Mouse (Mus musculus) thymus, postnatal 25 days (tissue): ENCODE measurements around the gene Pdlim4.

Source experiments
- DNase-seq: peaks from one replicate; pipeline ENCODE4 v3.0.0; 2022

Pdlim4 gene

DNA sequence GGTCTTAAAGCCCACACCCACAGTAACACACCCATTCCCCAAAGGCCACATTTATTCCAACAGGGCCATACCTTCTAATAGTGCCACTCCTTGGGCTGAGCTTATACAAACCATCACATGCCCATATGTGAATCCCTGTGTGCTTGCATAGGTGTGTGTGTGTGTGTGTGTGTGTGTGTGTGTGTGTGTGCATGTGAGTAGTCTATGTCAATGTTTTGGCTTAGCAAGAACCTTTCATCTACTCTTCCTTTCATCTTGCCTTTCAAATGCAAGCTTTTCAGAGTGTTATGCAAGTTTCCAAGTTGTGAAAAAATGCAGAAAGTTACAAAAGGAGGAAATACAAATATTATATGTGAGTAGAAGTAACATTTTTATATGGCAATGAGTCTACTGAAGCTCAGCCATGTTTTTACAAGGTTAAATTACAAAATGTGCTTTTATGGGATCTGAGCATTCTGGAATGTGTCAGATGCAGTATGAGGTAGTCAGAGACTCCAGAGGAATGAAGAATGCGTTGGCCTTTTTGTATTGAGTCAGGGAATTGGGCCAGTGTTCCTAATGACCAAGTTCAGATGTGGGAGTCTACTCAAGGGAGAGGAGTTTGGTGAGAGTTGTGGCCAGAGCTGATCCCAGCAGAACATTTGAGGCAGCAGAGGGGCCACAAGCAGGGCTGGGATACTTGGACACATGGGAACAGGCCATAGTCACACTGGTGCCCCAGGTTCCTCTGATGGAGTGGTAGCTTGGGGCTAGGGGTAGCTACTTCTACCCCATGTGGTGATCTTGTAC lies 21.5 kb upstream of the Pdlim4 start:
- DNase-seq = no peak

DNA sequence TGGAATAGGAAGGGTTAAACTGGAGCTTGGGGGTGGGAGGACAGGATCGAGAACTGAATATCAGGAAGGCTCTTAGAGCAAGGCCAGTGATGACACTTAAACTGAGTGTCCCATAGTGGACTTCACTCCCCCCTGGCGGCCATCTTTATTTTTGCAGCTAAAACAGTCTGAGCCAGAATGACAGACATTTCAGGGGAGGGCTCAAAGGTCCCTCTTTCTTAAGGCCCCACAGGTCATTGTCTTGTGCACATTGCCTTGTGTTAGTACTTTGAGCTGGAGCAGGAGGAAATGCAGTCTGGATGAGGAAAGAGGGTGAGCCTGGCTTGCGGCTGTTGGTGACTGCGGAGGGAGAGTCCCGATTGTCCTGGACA lies 20.1 kb upstream of the Pdlim4 start:
- DNase-seq = peak; percentile 82

DNA sequence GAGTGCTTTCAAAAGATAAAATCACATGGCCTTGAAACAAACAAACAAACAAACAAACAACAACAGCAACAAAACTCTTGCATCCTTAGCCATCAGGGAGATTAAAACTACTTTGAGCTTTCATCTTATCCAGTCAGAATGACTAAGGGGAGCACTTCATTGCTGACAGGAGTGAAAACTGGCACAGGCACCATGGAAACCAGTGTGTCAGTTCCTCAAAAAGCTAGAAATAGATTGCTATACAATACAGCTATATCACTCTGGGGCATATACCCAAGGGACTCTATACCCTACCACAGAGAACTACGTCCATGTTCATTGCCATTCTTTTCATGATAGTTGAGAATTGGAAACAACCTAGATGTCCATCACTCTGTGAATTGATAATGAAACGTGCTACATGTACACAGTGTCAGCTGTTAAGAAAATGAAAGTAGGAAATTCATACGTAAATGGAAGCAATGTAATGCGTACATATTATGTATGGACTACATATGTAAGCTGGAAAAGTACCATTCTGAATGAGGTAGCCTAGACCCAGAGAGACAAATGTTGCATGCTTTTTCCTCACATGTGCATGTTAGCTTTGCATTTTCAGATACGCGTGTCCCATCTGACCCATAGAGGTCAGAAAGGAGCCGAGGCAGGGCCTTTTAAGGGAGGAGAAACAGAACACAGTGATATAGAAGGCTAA lies 19.6 kb upstream of the Pdlim4 start:
- no peak for DNase-seq

DNA sequence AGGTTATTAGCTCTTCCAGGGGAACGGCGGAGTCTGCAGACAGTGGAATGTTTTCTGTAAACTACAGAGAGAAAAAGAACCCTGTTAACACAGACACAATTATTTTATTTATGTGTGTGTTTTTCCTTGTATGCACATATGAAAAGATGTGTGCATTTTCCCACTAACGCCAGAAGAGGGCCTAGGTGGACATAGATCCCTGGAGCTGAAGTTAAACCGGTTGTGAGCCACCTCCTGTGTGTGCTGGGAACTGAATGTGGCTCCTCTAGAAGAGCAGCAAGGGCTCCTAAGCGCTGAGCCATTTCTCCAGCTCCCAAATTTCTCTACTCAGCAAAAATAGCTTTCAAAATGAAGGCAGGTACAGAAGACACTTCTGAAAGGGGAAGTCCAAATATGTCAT lies 17.0 kb upstream of the Pdlim4 start:
- no peak for DNase-seq

DNA sequence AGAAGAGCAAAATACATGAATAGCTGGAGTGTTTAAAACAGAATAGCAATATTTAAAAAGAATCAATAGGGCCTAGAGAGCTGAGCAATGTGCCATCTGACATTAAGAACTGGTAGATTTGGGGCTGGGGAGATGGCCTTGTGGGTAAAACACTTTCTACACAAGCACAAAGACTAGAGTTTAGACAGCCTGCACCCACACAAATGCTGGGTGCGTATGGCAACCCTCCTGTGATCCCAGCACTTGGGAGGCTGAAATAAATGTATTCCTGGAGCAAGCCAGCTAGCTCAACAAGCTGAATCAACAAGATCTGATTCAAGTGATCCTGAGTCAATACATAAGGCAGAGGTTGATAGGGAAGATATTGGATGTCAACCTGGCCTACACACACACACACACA lies 16.2 kb upstream of the Pdlim4 start:
- DNase-seq = no peak

DNA sequence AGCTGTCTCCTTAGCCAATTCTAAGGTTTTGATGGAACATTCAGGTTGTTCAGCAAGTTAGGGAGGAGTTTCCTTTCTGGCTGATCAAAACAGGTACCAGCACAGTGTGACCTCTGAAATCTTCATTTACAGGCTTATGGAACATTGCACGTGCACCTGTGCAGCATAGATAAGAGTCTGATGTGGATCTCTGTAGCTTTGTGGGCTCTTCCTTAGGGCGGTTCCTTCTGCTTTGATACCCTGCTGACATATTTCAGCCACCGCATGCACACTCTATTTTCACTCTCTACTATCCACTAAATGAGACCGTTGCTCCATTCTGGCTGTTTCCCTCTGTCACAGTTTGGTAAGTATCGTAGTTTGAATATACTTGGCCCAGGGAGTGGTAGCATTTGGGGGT lies 13.9 kb upstream of the Pdlim4 start:
- DNase-seq = no peak

DNA sequence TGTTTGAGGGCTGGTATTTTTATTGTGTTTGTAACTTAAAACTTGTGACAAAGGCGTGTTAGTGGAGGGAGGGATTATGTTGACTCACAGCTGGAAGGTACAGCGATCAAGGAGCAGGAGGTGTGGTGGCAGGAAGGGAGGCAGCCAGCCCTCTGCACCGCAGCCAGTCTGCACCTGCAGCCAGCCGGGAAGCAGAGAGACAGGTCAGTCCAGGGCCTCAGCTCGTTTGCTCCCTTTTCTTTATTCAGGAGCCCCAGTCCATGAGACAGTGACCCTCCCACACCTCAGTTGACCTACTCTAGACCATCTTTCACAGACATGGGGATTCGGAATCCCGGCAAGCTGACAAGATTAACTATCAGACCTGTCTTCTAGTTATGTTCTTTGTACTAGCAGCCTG lies 11.6 kb upstream of the Pdlim4 start:
- peak; percentile 75 for DNase-seq

DNA sequence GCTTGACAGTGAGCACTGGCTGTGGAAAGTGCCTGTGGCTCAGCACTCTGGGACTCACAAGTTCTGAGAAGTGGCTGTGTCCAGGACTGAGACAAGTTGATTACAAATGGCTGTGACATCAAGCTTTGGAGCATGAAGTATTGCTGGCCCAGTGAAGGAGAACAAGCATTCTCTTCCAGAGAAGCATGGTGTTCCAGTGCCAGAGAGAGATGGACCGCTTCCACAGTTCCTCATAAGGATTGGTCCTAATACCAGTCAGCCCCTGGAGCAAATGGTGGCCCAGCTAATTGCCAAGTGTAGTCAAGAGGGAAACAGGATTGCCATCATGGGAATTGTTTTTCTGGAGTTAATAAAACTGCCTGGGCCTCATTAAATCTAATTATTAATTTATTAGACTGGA lies 7.3 kb upstream of the Pdlim4 start:
- DNase-seq = no peak

DNA sequence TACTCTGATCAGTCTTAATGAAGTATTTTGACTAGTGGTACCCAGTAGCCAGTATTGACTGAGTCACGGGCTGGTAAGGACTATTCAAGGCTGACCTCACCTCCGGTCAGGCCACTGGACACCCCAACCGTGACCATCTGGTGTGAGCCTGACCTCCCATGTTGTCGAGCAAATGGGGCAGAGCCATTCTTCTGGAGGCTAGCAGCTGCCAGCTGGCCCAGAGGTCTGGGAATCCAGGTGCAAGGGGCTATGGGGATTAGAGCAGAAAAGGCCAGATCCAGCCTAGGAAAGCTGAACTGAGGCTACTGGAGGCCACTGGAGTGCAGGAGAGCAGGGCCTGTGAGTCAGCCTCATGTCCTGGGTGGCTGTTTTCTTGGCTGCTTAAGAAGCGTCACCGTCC lies 6.5 kb upstream of the Pdlim4 start:
- no peak for DNase-seq

DNA sequence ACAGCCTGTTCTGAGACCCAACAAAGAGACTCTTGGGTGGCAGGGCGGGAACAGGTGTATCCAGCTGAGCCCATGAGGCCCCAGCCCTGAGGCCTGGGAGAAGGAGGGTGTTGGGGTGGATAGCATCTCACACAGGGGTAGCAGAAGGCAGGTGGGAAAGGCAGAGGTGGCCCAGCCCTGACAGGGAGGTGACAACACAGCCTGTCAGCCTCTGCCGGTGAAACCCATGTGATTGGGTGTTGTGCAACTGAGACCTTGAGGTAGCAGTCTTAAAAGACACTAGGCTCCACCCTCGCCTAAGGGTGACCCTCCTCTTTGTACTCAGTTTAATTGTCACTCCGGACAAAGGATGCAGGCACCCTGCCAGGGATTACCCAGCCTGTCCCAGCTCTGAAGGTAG lies 4.5 kb upstream of the Pdlim4 start:
- no peak for DNase-seq

DNA sequence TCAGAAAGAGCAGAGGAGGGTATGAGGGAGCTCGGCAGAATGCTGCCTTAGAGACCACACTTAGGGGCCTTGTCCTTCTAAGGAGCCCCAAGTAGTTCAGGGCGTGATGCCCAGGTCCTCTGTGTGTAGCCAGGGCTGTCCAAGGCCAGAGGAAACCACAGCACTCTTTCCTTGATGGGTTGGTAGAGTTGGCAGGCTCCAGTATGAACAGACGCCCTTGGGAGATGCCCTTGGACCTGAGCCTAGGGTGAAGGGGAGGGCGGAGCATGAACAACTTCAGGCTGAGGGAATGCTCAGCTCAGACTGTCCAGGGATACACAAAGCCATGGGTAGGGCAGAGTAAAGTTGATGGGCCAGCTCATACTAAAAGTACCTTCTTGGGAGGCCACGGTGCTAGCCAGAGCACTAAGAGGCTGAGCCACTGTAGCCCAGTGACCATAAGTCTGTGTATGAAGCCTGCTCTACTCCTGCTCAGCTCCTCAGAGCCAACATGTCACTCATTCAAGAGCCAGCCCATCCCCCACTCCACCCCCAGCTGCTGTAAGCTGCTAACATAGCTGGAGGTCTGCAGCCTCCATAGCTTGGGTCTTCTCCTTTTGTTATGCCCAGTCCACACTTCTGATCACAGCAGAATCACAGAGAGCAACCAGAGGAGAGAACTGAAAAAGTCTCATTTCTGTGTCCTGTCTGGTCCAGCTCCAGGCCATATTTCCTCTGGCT lies 3.1 kb upstream of the Pdlim4 start:
- DNase-seq = no peak

DNA sequence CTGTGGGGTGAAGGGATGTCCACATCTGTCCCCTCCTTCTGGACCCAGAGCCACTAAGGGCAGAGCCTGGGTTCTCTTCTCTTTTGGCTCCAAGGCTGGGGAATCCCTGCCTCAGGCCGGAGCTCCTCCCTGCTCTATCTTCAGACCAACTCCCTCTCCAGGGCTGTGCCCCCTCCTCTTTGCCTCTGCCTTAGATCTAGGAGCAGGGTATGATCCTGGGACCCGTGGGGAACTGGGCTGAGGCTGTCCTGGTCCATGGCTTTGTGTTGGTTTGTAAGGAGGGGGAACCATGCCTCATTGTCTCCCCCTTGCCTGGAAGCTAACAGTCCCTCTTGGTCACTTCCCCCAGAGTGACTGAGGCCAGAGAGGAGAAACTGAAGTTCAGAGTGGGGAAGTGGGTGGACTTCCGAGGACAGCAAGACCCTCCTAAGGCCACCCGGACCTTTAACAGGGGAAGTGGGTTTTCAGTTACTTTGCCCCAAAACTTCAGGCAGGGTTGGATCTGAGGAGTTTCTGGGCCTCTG lies 756 bp downstream of the Pdlim4 start:
- DNase-seq = no peak

DNA sequence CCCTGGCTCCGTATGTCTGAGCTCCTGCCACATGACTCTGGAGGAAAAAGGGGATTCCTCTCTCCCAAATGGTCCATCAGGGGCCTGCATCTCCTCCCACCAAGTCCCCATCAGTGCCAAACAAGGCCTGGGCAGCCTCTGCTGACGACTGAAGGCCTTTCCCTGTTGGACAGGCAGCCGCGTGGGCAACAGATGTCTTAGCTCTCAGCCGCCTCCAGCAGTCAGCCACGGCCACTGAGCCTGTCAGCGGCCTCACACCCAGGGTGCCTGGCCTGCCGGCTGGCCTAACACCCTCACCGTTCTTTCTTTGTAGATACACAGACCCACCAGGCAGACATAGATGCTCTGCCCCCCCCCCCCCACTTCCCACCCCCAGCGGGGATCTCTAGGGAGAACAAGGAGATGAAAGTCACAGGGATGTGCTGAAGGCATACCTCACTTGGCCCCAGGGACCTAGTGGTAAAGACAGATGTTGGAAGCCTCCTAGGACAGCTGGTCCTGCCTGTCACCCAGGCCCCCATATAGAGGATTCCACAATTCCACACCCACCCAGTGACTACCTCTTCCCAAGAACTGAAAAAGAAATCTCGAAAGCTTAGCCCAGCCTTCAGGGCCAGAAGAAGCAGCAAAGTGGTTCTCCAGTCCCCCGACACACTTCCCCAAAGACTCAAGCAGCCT lies 1.4 kb downstream of the Pdlim4 start:
- no peak for DNase-seq

DNA sequence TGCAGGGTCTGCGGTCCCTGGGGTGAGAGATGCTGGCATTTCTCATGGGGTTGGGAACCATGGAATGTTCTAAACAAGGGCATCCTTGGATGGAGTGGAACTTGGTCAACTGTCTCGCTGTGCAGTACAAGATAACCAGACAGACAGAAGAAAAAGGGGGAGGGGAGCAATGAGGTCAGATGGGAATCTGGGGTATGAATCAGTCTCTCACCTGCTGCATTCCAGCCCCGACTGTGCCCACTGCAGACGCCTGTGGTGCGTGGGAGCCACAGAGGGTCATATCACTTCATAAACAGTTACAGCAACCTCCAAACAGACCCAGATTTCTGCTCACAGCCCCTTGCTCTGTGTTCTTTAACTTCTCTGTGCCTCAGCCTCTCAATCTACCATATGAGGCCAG lies 2.4 kb downstream of the Pdlim4 start:
- no peak for DNase-seq

DNA sequence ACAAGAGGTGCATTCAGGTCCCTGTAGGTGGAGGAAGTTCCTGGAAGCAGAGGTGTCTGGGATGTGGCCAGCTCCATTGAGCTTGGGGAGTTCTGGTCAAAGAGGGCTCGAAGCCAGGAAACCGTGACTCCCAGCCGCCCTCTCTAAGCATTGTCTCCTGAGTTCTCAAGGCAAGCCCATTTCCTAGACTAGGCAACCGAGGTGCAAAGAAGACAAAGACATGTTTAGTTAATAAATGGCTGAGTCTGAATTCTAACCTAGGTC lies 3.0 kb downstream of the Pdlim4 start:
- no peak for DNase-seq

DNA sequence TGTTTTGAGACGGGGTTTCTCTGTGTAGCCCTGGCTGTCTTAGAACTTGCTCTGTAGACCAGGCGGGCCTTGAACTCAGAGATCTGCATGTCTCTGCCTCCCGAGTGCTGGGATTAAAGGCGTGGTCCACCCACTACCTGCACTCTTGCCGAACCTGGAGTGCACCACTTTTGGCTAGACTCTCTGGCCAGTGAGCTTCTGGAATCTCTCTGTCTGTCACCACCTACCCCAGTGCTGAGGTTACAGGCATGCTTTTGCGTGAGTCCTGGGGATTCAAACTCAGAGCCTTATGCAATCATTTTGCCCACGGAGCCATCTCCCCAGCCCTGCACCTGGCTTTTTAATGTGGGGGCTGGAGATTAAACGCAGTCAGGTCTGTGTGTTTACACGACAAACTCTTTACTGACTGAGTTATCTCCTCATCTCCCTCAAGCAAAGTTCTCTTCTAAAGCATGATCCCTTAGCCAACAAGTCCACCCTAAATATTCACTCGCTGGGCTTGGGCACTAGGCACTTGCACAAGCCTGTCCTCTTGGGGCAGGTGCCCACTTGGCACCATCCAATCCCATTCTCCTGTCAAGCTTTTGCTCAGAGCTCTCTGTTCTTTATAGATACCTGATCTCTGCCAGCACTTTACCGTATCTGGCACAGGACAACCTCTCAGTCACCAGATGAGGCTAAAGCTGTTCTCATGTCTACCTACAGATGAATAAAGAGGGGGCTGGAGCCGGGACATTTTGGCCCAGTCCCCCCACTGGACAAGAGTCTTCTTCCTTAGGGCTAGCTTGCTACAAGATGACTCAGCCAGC lies 3.5 kb downstream of the Pdlim4 start:
- DNase-seq = peak; percentile 36

DNA sequence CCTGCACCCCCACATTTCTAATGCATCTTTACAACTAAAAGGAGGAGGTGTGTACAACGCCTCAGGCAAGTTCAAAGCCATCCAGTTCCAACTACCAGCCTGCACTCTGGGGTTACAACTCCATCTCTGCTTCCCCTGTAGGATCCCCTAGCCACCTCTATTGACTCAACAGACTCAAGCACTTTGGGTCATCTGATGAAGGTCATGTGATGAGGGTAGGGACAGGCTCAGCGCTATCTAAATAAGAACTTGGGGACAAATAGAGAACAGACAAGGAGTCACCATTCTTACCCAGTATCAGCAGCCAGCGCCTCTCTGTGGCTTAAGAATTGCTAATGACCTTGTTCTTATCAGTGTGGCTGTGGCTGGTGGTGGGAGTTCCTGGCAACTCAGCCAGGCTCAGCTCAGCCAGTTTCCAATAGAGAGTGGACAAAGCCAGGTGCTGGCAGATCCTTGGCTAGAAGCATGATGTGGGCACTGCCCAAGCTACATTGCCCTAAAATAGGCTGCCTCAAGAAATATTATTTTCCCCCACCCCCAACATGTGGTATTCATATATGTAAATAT lies 4.3 kb downstream of the Pdlim4 start:
- no peak for DNase-seq

DNA sequence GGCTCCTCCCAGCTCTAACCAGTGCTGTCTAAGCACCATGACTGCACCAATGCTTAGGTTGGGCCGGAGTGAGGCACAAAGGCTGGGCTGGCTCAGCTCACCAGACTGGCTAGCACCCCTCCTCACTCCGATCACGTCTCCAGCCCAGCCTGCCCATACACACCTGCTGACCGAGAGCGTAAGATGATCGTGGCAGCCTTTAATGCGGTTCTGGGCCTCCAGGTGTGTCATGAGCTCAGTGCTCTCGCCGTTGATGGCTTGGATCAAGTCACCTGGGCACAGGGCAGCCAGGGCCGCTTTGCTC lies 5.4 kb downstream of the Pdlim4 start:
- no peak for DNase-seq

DNA sequence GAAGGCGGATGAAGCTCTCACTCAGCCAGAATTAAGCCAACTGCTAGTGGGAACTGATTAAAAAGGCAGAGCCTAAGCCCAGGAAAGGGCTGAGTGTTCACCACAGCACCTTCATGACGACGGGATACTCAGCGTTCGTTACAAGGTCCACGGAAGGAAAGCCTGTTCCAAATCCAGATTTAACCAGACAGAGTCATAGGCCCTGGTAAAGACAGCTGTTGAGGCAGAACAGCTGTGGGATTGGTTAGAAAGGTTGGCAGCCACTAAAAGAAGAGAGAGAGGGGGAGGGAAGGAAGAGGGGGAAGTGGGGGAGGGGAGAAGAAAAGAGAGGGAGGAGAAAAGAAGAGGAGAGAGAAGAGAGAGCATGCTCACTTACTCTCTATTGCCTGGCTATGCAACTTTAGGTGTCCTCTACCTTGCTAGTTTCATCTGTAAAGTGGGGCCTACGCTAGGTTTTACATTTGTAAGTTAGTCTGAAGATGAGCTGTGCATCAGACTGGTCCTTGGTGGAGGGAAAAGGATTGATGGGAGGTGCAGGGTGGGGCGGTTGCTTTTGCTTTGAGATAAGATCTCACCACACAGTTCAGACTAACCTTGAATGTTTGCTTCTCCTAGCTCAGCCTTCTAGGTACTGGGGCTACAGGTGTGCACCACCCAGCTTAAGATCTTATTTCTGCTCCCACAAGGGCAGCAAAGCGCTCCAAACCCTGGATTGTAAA lies 5.9 kb downstream of the Pdlim4 start:
- DNase-seq = peak; percentile 60

DNA sequence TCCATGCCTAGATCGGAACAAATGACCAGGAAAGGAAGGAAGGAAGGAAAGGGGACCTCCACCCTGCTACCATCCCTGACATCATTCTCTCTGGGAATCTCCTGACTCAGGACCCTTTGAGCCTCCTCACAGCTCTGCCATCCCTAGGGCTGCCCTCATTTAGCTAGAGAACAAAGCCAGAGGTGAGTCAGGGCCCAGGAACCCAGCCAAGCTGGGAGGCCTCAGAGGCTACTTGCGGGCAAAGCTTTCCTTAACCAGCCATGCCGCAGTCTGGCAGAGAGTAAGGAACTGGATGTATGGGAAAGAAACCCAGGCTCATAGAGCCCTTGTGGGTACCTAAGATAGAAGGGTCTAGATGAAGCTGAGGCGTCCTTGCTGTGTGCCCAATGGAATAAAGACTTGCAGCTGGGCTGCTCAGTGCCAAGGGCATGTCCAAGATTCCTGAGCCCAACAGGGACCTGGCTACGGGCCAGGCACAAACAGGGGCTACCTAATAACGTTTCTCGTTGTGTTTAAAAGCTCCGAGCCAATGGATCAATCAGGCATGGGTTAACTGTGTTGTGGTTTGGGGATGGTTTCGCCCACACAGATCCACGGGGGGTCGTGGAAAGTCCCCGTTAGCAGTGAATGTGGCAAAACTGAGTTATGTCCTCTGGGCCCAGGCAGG lies 6.6 kb downstream of the Pdlim4 start:
- DNase-seq = no peak

DNA sequence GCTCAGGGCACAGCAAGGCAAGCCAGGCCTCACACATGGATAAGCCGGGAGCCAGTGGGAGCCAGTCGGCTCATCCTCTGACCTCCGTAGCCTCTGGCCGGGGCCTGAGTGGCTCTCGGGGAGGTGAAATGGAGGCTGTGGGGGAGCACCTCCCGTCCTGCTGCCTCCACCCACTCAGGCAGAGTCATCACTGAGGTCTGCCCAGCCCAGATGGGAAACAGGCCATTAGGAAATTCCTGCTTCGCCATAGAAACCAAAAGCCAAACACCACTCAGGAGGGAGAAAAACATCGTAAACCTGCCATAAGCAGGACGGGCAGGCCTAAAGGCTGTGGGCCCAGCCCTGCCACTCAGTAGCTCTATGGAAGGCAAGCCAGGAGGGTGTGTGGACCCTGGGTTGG lies 8.5 kb downstream of the Pdlim4 start:
- no peak for DNase-seq
